Mouse (Mus musculus) kidney, postnatal 0 days (tissue): ENCODE measurements at regions not wholly inside any gene's neighbourhood (a gene's known extent, or its start where the extent isn't known, plus 50 kb on each side); places are given as distances from the start of the nearest gene placed in this dataset.

Experiments used
- ATAC-seq: fragments of 200-750 bp; cut with Nextera tagmentation; replicated peaks from 2 replicates; pipeline ENCODE4 v1.8.0; 2017; ENCODE audit warnings: low read depth, moderate number of reproducible peaks, moderate TSS enrichment, moderate library complexity; ENCODE audit not compliant: low FRiP score
- DNase-seq: peaks from one replicate; pipeline ENCODE4 v3.0.0-alpha.2; 2016; ENCODE audit warnings: low spot score
- H3K27ac ChIP-seq: fragments of 300-500 bp; sonication (generic); 2 replicates; pipeline ENCODE4 v1.5.1; 2014; ENCODE audit warnings: mild to moderate bottlenecking
- H3K27me3 ChIP-seq: fragments of 300-500 bp; sonication (generic); 2 replicates; pipeline ENCODE4 v1.6.1; 2014; ENCODE audit warnings: low read length, mixed read lengths; ENCODE audit not compliant: insufficient read depth
- H3K36me3 ChIP-seq: fragments of 300-500 bp; sonication (generic); 2 replicates; pipeline ENCODE4 v1.6.1; 2014; ENCODE audit warnings: low read length, mixed read lengths; ENCODE audit not compliant: insufficient read depth
- H3K4me1 ChIP-seq: fragments of 300-500 bp; sonication (generic); replicated peaks from 2 replicates; pipeline ENCODE4 v1.6.1; 2014; ENCODE audit warnings: antibody characterized with exemption, low read length, mixed read lengths; ENCODE audit not compliant: insufficient read depth
- H3K4me2 ChIP-seq: fragments of 300-500 bp; sonication (generic); 2 replicates; pipeline ENCODE4 v1.6.1; 2014; ENCODE audit warnings: mild to moderate bottlenecking, low read length, moderate library complexity, mixed read lengths
- H3K4me3 ChIP-seq: fragments of 300-500 bp; sonication (generic); replicated peaks from 2 replicates; pipeline ENCODE4 v1.5.1; 2014; ENCODE audit warnings: low read depth, low read length
- H3K9ac ChIP-seq: fragments of 300-500 bp; sonication (generic); 2 replicates; pipeline ENCODE4 v1.6.1; 2014; ENCODE audit warnings: low read depth, low read length
- H3K9me3 ChIP-seq: fragments of 300-500 bp; sonication (generic); replicated peaks from 2 replicates; pipeline ENCODE4 v1.6.1; 2016; ENCODE audit warnings: low read length, inconsistent platforms, mixed read lengths
- CTCF ChIP-seq: IDR thresholded peaks from 2 replicates; pipeline ENCODE4 v1.5.1; 2016; ENCODE audit warnings: antibody characterized with exemption, low read depth, mild to moderate bottlenecking, moderate library complexity
- WGBS: fragments of 180-500 bp; shearing (Covaris S2); extraction: QIAGEN DNeasy Blood & Tissue Kit; methylation state at CpG from one replicate; pipeline ENCODE4 v1.1.7; 2014; 5-methylcytosine and 5-hydroxymethylcytosine counted together

DNA sequence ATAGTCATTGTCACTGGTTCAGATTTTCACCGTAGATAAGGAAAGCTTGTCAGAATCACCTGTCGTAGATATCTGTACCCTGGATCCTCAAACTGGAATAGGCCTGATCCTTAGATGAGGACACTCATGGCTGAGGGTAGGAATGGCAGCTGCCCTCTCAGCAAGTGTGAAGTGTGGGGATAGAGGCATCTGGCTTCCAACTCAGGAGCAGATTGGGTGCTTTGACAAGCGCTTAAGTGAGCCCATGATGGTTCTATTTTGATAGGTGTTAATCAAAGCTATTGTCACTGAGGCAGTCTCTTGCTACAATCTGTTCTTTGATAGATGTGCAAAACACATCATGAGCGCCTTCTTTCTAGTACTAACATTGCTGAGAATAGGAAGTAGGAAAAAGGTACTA, 114.9 kb upstream of the Kcnip4 start:
- no peak overlapping the region for H3K4me2 ChIP-seq
- H3K36me3 ChIP-seq, result no peaks in the 10 kb centered on the region
- whole genome bisulfite sequencing, result 91% methylated on average over 4 of the region's 4 CpGs
- no peaks in the 10 kb centered on the region for H3K4me1 ChIP-seq
- H3K27ac ChIP-seq, result no peak overlapping the region
- DNase-seq (no peak), ATAC-seq (no peak)
- H3K27me3 ChIP-seq, result no peaks in the 10 kb centered on the region
- H3K4me3 ChIP-seq, result no peak overlapping the region
- no peak overlapping the region for H3K9ac ChIP-seq
- no peak for TF ChIP-seq CTCF
- H3K9me3 ChIP-seq, result no peaks in the 10 kb centered on the region

DNA sequence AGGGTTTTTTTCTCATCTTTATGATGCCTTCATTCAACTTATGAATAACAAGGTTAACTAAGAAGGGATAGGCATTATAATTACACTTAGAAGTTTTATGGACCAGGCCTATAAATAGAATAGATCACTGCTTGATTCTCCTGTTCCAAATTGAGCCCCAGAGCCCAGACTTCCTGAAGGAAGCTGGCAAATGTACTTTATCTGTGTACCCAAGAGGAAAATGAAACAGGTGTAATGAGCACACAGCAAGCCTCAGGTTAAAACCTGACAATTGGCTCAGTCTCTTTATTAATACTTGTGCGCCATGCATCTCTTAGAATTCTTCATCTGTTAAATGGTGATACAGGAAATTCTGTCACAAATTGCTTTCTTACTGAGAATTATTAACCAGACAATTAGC, 95.4 kb upstream of the Kcnip4 start:
- WGBS, result 89% methylated on average over 1 of the region's 1 CpGs

DNA sequence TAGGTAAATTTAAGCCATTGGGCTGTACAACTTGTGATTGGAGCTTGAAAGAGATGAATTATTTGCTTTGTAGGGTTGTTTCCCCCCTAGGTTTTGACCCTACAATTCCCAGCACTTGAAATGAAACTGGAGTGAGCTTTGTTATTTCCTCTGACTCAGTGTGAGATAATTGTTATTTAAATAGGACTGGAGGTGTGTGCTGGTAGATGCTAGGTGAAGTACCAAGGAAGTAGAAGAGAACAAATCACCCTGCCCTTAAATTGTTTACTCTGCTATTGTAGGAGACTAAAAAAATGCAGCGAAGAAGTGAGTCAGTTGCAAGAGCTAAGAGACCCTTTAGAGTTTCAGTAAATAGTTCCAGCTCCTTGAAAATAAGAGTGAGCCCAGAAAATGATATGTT, 82.1 kb upstream of the Kcnip4 start:
- no peaks in the 10 kb centered on the region for H3K36me3 ChIP-seq
- H3K27me3 ChIP-seq, result no peaks in the 10 kb centered on the region
- TF ChIP-seq CTCF, result no peak
- H3K27ac ChIP-seq, result no peak overlapping the region
- ATAC-seq (no peak), DNase-seq (no peak)
- H3K9ac ChIP-seq, result no peak overlapping the region
- no peak overlapping the region for H3K4me3 ChIP-seq
- H3K4me2 ChIP-seq, result no peak overlapping the region
- 47% methylated on average over 1 of the region's 1 CpGs for WGBS
- no peaks in the 10 kb centered on the region for H3K4me1 ChIP-seq
- H3K9me3 ChIP-seq, result no peaks in the 10 kb centered on the region

More for the DNA sequence above, 95.4 kb upstream of the Kcnip4 start:
- Histone ChIP-seq H3K9me3 (no peaks in the 10 kb centered on the region), H3K27ac (no peak overlapping the region), H3K4me3 (no peak overlapping the region), H3K4me1 (no peaks in the 10 kb centered on the region), H3K27me3 (no peaks in the 10 kb centered on the region), H3K36me3 (no peaks in the 10 kb centered on the region), H3K9ac (no peak overlapping the region), H3K4me2 (no peak overlapping the region)
- TF ChIP-seq CTCF, result no peak
- DNase-seq, result no peak
- ATAC-seq, result no peak

DNA sequence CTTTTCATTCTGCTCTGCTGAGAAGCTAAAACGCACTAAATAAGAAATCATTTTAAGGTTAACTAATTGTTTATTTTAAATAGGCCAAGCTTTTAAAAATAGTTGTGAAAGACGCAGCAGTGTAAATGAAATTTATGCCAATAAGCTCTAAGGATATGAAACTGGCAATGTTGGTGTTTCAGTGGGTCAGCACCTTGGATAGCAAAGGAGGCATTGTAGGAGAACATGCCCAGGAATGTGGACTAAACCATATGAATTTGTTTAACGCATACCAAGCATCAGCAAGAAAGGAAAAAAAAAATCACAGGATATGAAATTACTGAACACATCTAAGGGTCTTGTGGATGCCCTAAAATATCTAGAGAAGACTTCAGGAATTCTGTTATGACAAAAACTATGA, 56.1 kb upstream of the Kcnip4 start:
- DNase-seq, result no peak
- WGBS, result 76% methylated on average over 3 of the region's 3 CpGs
- no peak for TF ChIP-seq CTCF

DNA sequence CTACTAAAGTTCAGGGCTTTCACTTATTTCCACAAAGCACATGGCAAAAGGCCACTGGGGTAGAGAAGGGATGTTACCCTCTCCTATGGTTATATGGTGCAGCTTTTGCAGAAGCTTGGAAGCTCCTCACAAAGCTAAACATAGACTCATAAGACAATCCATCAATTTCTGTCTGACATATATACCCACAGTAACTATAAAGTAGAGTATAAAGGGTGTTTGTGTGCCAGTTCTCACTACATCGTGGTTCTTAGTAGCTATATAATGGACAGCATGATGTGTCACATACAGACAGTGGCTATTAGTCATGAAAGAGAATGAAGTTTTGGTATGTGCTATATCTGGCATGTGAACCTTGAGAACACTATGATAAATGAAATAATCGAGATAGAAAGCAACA, 51.2 kb upstream of the Kcnip4 start:
- ATAC-seq, result no peak
- Histone ChIP-seq H3K36me3 (no peaks in the 10 kb centered on the region), H3K9me3 (no peaks in the 10 kb centered on the region), H3K4me3 (no peak overlapping the region), H3K4me2 (no peak overlapping the region), H3K9ac (no peak overlapping the region), H3K27me3 (no peaks in the 10 kb centered on the region), H3K4me1 (no peaks in the 10 kb centered on the region), H3K27ac (no peak overlapping the region)
- 62% methylated on average over 2 of the region's 2 CpGs for WGBS
- TF ChIP-seq CTCF, result no peak
- no peak for DNase-seq

More for the DNA sequence above, 56.1 kb upstream of the Kcnip4 start:
- no peak overlapping the region for H3K9ac ChIP-seq
- ATAC-seq, result no peak
- H3K9me3 ChIP-seq, result no peaks in the 10 kb centered on the region
- no peak overlapping the region for H3K27ac ChIP-seq
- H3K4me2 ChIP-seq, result no peak overlapping the region
- H3K27me3 ChIP-seq, result no peaks in the 10 kb centered on the region
- no peak overlapping the region for H3K4me3 ChIP-seq
- no peaks in the 10 kb centered on the region for H3K36me3 ChIP-seq
- no peaks in the 10 kb centered on the region for H3K4me1 ChIP-seq
